Mouse (Mus musculus) liver, postnatal 0 days (tissue): ENCODE data around the gene Xpc. TPM values are rescaled to one million over a fixed set of nuclear protein-coding genes. Genes with fewer than 3 reads are reported as not detected.

Source experiments
- ATAC-seq: fragments of 200-750 bp; cut with Nextera tagmentation; 2 replicates; pipeline ENCODE4 v1.8.0; 2017; ENCODE audit warnings: mild to moderate bottlenecking, moderate library complexity
- DNase-seq: peaks from one replicate; pipeline ENCODE4 v3.0.0-alpha.2; 2016
- H3K27ac ChIP-seq: fragments of 300-500 bp; sonication (generic); 2 replicates; pipeline ENCODE4 v1.5.1; 2014; ENCODE audit warnings: antibody characterized with exemption, moderate library complexity, mild to moderate bottlenecking, low read depth
- H3K27me3 ChIP-seq: fragments of 300-500 bp; sonication (generic); 2 replicates; pipeline ENCODE4 v1.6.1; 2014; ENCODE audit warnings: low read length, control low read depth, mixed read lengths; ENCODE audit not compliant: insufficient read depth
- H3K36me3 ChIP-seq: fragments of 300-500 bp; sonication (generic); replicated peaks from 2 replicates; pipeline ENCODE4 v1.6.1; 2014; ENCODE audit warnings: mild to moderate bottlenecking, control low read depth, low read length, moderate library complexity, mixed read lengths; ENCODE audit not compliant: insufficient read depth
- H3K4me1 ChIP-seq: fragments of 300-500 bp; sonication (generic); 2 replicates; pipeline ENCODE4 v1.6.1; 2014; ENCODE audit warnings: antibody characterized with exemption, mild to moderate bottlenecking, control low read depth; ENCODE audit not compliant: insufficient read depth
- H3K4me2 ChIP-seq: fragments of 300-500 bp; sonication (generic); 2 replicates; pipeline ENCODE4 v1.6.1; 2014; ENCODE audit warnings: low read depth, mild to moderate bottlenecking, low read length, moderate library complexity, mixed read lengths
- H3K4me3 ChIP-seq: fragments of 300-500 bp; sonication (generic); 2 replicates; pipeline ENCODE4 v1.5.1; 2014; ENCODE audit warnings: low read depth, low read length
- H3K9ac ChIP-seq: fragments of 300-500 bp; sonication (generic); replicated peaks from 2 replicates; pipeline ENCODE4 v1.6.1; 2014; ENCODE audit warnings: mild to moderate bottlenecking, moderate library complexity
- H3K9me3 ChIP-seq: fragments of 300-500 bp; sonication (generic); 2 replicates; pipeline ENCODE4 v1.6.1; 2016; ENCODE audit warnings: mild to moderate bottlenecking, control low read depth, low read length, mixed read lengths
- CTCF ChIP-seq: sonication (generic); IDR thresholded peaks from 2 replicates; pipeline ENCODE4 v1.5.1; 2016; ENCODE audit warnings: antibody characterized with exemption, low read depth
- EP300 ChIP-seq: IDR thresholded peaks from 2 replicates; pipeline ENCODE4 v1.6.1; 2016; ENCODE audit warnings: antibody characterized with exemption, low read depth, mild to moderate bottlenecking
- whole genome bisulfite sequencing: fragments of 180-500 bp; shearing (Covaris S2); extraction: QIAGEN DNeasy Blood & Tissue Kit; methylation state at CpG from one replicate; pipeline ENCODE4 v1.1.7; 2014; ENCODE audit not compliant: insufficient replicate concordance; 5-methylcytosine and 5-hydroxymethylcytosine counted together
- polyA plus RNA-seq: library from polyadenylated mRNA; unstranded; fragments of >200 nt; fragmentation: Nextera tagmentation; extraction: Ambion mirVana; gene quantifications from 2 replicates; pipeline ENCODE4 v1.2.1, GENCODE M21; 2015

Xpc gene
- polyA plus RNA-seq, 1 experiment from 2014 or later: 6.3 TPM

DNA sequence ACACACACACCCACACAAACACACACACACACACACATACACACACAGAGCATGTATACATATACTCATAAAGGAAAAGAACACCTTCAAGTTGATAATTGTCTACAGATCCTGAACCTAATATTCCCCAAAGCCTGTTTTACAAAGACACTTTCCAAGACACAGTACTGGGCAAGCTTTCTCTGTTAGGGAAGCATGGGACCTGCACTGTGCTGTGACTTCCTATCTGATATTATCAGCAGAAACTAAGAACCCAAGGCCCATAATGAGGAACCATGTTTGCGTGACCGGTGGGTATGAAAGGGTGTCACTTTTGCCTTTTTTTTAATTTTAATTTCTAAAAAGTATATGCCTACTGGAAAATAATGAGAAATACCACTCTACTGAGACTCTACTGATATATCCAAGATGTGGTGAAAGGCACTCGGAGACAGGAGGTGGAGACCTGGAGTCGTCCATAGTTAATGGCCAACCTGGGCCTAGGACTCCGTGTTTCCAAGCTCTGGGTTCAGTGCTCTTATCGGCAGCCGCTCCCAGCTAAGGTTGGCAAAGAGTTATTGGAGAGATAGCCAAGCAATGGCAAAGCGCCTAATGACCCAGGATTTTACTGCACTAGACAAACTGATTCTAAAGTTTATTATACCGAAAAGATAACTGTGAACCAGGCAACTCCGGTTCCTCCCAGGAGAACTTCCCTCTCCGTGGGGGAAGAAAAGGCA, 20.5 kb upstream of the Xpc start:
- no peaks in the 10 kb centered on the region for H3K9me3 ChIP-seq
- no peaks in the 10 kb centered on the region for H3K36me3 ChIP-seq
- H3K27ac ChIP-seq: no peak overlapping the region
- TF ChIP-seq CTCF: no peak
- no peak for TF ChIP-seq EP300
- DNase-seq (no peak), ATAC-seq (no peak)
- H3K4me3 ChIP-seq: no peak overlapping the region
- no peak overlapping the region for H3K9ac ChIP-seq
- WGBS: 73% methylated on average over 11 of the region's 11 CpGs
- no peaks in the 10 kb centered on the region for H3K27me3 ChIP-seq
- no peaks in the 10 kb centered on the region for H3K4me1 ChIP-seq
- H3K4me2 ChIP-seq: no peak overlapping the region

DNA sequence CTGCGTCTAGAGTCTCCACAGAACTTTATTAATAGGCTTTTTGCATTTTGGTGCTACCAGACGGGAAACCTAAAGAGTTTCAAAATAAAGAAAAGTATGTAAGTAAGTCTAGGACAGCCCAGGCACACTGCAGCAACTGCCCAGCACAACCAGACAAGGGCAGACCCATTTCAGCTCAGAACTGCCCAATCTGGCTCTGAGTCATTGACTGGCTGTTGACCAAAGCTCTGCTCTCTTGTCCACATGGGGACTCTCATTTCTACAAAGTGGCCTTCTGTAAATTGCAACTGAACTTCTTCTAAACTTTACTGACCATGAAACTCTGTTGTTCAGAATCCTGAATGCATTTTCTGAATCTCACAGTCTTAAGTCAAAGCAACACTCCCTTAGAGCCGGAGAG, 19.5 kb upstream of the Xpc start:
- H3K9ac ChIP-seq: no peak overlapping the region
- no peak for ATAC-seq
- no peak overlapping the region for H3K4me2 ChIP-seq
- WGBS: 66% methylated on average over 3 of the region's 3 CpGs
- H3K27me3 ChIP-seq: no peaks in the 10 kb centered on the region
- no peak for DNase-seq
- no peaks in the 10 kb centered on the region for H3K36me3 ChIP-seq
- H3K27ac ChIP-seq: no peak overlapping the region
- TF ChIP-seq CTCF (no peak), EP300 (no peak)
- H3K4me1 ChIP-seq: no peaks in the 10 kb centered on the region
- H3K4me3 ChIP-seq: no peak overlapping the region
- no peaks in the 10 kb centered on the region for H3K9me3 ChIP-seq

- Histone ChIP-seq H3K4me1 (no peaks in the 10 kb centered on the region), H3K36me3 (no peaks in the 10 kb centered on the region), H3K9me3 (no peaks in the 10 kb centered on the region), H3K4me3 (no peak overlapping the region), H3K4me2 (no peak overlapping the region), H3K27ac (no peak overlapping the region), H3K9ac (no peak overlapping the region), H3K27me3 (no peaks in the 10 kb centered on the region)
- no peak for ATAC-seq
- TF ChIP-seq CTCF: no peak
- TF ChIP-seq EP300: no peak
- no peak for DNase-seq
- 72% methylated on average over 4 of the region's 4 CpGs for WGBS
Observed at GRCm38 (mm10) chr6:91534268-91534667, 18.6 kb upstream of the Xpc start.

DNA sequence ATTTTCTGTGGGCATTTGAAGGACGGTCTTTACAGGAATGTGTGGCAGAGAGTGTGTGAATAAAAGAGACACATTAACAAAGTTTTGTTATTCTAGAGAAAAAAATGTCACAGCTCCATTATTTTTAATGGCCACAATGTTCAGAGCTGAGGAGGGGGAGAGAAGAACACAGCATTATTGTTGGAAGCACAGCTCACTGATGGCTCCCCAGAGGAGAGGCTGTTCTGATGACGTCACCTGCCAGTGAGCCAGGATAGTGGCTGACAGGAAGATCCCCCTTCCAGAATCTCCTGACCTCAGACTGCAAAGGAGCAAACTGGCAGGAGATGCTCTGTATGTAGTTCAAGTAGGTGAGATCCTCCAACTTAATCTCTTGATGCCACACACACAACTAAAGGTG, 18.1 kb upstream of the Xpc start:
- Histone ChIP-seq H3K4me1 (no peaks in the 10 kb centered on the region), H3K4me2 (no peak overlapping the region), H3K27me3 (no peaks in the 10 kb centered on the region), H3K4me3 (no peak overlapping the region), H3K27ac (no peak overlapping the region), H3K9ac (no peak overlapping the region), H3K36me3 (no peaks in the 10 kb centered on the region), H3K9me3 (no peaks in the 10 kb centered on the region)
- no peak for DNase-seq
- no peak for TF ChIP-seq CTCF
- TF ChIP-seq EP300: no peak
- 65% methylated on average over 2 of the region's 2 CpGs for WGBS
- no peak for ATAC-seq

GRCm38 (mm10) chr6:91533359-91533758, 17.7 kb upstream of the Xpc start:
- Histone ChIP-seq H3K4me2 (no peak overlapping the region), H3K27ac (no peak overlapping the region), H3K36me3 (no peaks in the 10 kb centered on the region), H3K27me3 (no peaks in the 10 kb centered on the region), H3K4me3 (no peak overlapping the region), H3K9me3 (no peaks in the 10 kb centered on the region), H3K4me1 (no peaks in the 10 kb centered on the region), H3K9ac (no peak overlapping the region)
- WGBS: 52% methylated on average over 5 of the region's 5 CpGs
- no peak for DNase-seq
- ATAC-seq: no peak
- TF ChIP-seq CTCF (no peak), EP300 (no peak)

DNA sequence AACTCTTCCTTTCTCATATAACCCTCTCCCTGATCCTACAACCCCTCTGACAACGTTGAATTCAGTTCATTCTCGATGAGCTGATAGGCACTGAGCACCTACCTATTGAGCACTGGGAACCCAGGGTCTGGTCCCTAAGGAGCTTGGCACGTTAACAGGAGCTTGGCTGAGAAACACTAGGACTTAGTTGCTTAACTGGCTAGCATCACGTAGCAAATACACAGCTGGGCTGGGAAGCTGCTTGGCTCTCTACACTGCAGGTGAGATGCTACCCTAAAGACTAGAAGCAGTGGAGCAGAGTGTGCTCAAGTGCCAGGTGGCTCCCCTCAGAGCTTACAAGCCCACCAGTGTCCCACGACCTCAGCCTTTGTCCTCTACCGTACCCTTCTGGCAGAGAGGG, 17.0 kb upstream of the Xpc start:
- no peak for DNase-seq

More for the DNA sequence above, 17.0 kb upstream of the Xpc start:
- H3K4me2 ChIP-seq: no peak overlapping the region
- H3K9ac ChIP-seq: no peak overlapping the region
- no peak for TF ChIP-seq CTCF
- no peak for TF ChIP-seq EP300
- H3K27ac ChIP-seq: no peak overlapping the region
- WGBS: 65% methylated on average over 6 of the region's 6 CpGs
- H3K4me1 ChIP-seq: no peaks in the 10 kb centered on the region
- H3K27me3 ChIP-seq: no peaks in the 10 kb centered on the region
- no peaks in the 10 kb centered on the region for H3K36me3 ChIP-seq
- no peak overlapping the region for H3K4me3 ChIP-seq
- H3K9me3 ChIP-seq: no peaks in the 10 kb centered on the region
- ATAC-seq: no peak
